Mouse (Mus musculus): ENCODE data around the gene Dnah12. TPM values are rescaled to one million over a fixed set of nuclear protein-coding genes. Genes with fewer than 3 reads are reported as not detected.
"Not testable (repeated sequence)": the region's sequence is repeated elsewhere in the genome, so short reads cannot be mapped to it uniquely, and the experiment has no call there.

Gene Dnah12
- polyA plus RNA-seq, 1 experiment from 2014 or later: 0.05 TPM

DNA sequence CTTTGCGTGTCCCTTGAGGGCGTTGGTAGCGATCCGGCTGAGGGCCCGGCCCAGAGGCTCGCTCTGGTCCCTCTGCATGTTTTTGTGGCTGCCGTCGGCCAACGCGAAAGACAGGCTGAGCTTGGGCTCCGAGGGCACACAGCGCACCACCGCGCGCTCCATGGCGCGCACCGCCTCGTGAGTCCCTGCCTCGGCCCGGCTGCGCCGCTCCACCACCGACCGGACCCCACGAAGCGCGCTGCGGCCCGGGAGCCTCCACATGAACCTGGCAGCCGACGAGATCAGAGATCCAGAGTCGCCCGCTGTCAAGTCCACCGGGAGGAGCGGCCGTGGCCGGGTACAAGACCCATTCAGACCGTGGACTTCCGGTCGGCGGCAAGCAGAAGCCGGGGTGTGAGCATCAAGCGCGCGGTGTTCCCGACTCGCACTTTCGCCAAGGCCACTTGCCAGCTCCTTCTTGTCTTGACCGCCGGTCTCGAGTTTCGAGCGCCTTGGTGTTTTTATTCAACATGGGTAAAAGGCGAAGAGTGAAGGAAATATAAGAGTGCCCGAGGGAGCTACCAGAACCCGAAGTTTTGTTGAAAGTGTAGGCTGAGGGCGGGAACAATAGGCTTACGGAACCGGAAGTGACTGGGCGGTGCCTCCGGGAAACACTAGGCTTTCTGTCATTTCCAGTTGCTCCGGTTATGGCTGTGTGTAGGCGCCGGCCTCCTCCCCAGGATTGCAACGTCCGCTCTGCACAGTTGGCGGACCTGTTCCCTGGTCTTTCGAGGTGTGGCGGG is 23.6 kb upstream of the Dnah12 start, which contains the start of gene Pde12:
Pde12 (minus strand) TSS at position 592 of the 782 bp plus-strand sequence.
- Histone ChIP-seq H3K27me3 (replicated peaks) (no peaks in the 10 kb centered on the region), H3K27ac (ENCODE audit: poor library complexity, severe bottlenecking) (peak within 1 kb of the TSS; percentile 77), H3K4me1 (replicated peaks) (peaks cover 21% of the 10 kb centered on the region), H3K4me3 (peak within 1 kb of the TSS; percentile 85), H3K9ac (peak within 1 kb of the TSS; percentile 82), H3K36me3 (peaks cover 17% of the 10 kb centered on the region), H3K4me2 (peak within 1 kb of the TSS; percentile 99), H3K9me3 (replicated peaks) (no peaks in the 10 kb centered on the region)
- WGBS: under 1% methylated on average over 70 of the region's 70 CpGs
- ATAC-seq (ENCODE audit: insufficient number of reproducible peaks, low FRiP score): peak; percentile 89

DNA sequence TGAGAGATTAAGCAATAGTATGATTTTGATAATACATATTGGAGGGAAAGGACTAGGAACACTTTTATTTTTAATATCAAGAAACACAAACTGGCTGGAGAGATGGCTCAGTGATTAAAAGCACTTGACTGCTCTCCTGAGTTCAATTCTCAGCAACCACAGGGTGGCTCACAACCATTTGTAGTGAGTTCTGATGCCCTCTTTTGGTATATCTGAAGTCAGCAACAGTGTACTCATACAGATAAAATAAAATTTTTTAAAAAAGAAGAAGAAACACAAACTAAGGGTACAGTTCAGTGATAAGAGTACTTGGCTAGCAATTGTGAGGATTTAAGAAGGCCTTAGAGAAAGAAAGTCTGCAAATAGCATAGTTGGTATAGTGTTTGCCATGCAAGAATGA is 22.1 kb upstream of the Dnah12 start:
- peaks cover 6% of the 10 kb centered on the region for H3K36me3 ChIP-seq
- H3K27ac ChIP-seq (ENCODE audit: poor library complexity, severe bottlenecking): no peak overlapping the region
- H3K4me2 ChIP-seq: no peak overlapping the region
- no peak overlapping the region for H3K4me3 ChIP-seq
- H3K27me3 ChIP-seq (replicated peaks): no peaks in the 10 kb centered on the region
- no peaks in the 10 kb centered on the region for H3K9me3 ChIP-seq (replicated peaks)
- H3K4me1 ChIP-seq (replicated peaks): peaks cover 21% of the 10 kb centered on the region
- H3K9ac ChIP-seq: no peak overlapping the region
- ATAC-seq (ENCODE audit: insufficient number of reproducible peaks, low FRiP score): no peak

DNA sequence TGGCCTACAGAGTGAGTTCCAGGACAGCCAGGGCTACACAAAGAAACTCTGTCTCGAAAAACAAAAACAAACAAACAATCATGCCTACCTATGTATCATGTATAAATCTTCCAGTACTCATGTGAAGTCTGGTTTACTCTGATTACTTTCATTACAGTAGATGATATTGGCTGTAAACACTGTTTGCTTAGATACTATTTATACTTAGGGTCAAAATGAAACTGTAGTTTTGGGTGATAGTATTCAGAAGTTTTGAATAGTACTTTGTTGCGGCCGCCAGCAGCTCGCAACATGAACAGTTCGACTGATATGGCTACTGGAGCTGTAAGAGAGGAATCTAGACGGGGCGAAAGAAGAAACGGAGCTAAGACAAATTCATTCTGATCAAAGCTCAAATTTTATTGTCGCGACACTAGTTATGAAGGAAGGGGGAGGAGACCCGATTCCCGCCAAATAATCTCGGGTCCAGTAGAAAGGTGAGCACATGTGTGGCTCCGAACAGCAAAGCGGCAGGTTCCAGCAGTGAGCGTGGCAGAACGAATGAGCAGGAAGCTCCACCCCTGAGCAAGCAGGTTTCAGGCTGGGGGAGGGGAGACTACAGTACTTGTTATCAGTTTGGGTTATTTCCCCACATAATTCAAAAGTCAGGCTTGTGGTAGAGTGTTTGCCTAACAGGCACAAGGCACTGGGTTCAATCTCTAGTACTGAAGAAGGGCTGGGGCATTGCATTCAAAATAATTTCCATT is 21.0 kb upstream of the Dnah12 start:
- not testable (repeated sequence) for ATAC-seq (ENCODE audit: insufficient number of reproducible peaks, low FRiP score)
- 0 out of 2 replicates have a peak overlapping the region, but pooled peaks have one; percentile 10 for H3K4me2 ChIP-seq
- 54% methylated on average over 17 of the region's 17 CpGs for WGBS

DNA sequence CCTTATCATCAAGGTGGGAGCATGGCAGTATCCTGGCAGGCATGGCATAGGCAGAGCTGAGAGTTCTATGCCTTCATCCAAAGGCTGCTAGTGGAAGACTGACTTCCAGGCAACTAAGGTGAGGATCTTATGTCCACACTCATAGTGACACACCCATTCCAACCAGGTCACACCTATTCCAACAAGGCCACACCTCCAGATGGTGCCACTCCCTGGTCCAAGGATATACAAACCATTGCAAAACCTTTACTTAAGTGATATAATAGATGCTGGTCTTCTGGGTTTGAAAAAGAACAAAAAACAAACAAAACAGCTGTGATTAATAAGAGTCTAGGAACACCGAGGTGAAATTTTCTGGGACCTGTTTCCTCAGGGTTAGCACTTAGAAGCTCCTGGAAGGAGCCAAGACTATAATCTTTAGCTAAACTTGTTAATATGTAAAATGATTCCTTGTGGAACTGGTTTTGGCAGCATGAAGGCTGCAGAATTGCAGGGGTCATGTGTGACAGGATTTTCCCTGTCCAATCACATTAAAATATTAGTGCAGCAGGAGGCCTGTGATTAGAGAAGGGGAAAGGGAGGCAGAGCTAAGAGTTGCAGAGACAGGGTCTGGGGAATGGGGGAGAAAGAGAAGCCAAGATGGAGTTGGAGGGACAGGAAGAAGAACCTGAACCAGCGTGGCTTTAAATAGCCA is 18.5 kb upstream of the Dnah12 start:
- H3K27me3 ChIP-seq (replicated peaks); H3K27ac ChIP-seq (ENCODE audit: poor library complexity, severe bottlenecking); H3K4me3 ChIP-seq; H3K9ac ChIP-seq; ATAC-seq (ENCODE audit: insufficient number of reproducible peaks, low FRiP score); H3K4me1 ChIP-seq (replicated peaks); H3K36me3 ChIP-seq; H3K4me2 ChIP-seq; H3K9me3 ChIP-seq (replicated peaks): not testable (repeated sequence)
- WGBS: 87% methylated on average over 2 of the region's 2 CpGs

More for the DNA sequence above, 21.0 kb upstream of the Dnah12 start:
- not testable (repeated sequence) for H3K9ac ChIP-seq; H3K36me3 ChIP-seq; H3K4me3 ChIP-seq; H3K27me3 ChIP-seq (replicated peaks); H3K27ac ChIP-seq (ENCODE audit: poor library complexity, severe bottlenecking); H3K9me3 ChIP-seq (replicated peaks)
- peaks cover 14% of the 10 kb centered on the region for H3K4me1 ChIP-seq (replicated peaks)

DNA sequence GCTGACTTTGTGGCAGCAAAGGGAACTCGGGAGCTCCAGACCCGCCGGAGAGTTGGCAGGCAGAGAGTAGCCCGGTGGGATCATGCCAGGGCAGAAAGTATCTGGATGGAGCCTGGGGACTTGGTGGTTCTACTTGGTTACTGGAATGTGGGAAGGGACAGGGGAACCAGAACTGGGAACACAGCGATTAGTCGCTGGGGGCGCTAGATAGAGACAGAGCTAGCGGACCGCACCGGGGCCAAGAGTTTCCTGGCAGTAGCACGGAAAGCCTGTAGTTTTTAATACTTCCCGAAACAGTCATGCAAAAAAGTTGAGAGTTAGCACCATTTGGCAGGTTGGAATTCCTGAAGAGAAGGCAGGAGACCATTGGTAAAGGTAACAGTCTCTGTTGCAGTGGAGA is 17.7 kb upstream of the Dnah12 start:
- peak; percentile 59; the same call in 1 of the 2 replicates for ATAC-seq (ENCODE audit: insufficient number of reproducible peaks, low FRiP score)
- Histone ChIP-seq H3K36me3 (no peaks in the 10 kb centered on the region), H3K9ac (no peak overlapping the region), H3K4me3 (no peak overlapping the region), H3K4me2 (peak overlapping the region; percentile 48), H3K27ac (ENCODE audit: poor library complexity, severe bottlenecking) (no peak overlapping the region), H3K9me3 (replicated peaks) (no peaks in the 10 kb centered on the region), H3K27me3 (replicated peaks) (no peaks in the 10 kb centered on the region), H3K4me1 (replicated peaks) (peaks cover 3% of the 10 kb centered on the region; the same call in 1 of the 2 replicates)
- WGBS: 14% methylated on average over 12 of the region's 12 CpGs

DNA sequence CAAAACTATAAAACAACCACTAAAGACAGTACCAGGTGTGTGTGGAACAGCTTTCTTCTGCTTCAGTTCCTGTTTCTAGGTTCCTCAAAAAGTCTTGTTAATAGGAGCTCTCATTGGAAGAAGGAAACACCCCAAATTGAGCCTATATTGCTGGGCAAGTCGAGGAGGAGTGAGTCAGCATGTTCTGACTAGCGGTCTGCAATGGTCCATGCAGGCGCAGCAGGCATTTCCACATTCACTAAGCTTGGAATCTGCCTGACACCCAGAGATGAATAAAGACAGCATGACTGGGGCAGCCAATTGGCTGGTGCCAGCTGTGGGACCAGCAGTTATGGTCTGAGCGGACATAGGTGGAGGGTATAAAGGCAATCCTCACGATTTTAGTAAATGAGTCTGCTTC is 17.3 kb upstream of the Dnah12 start:
- Histone ChIP-seq H3K27ac (ENCODE audit: poor library complexity, severe bottlenecking) (no peak overlapping the region), H3K27me3 (replicated peaks) (no peaks in the 10 kb centered on the region), H3K9me3 (replicated peaks) (no peaks in the 10 kb centered on the region), H3K9ac (no peak overlapping the region), H3K4me1 (replicated peaks) (no peaks in the 10 kb centered on the region), H3K4me3 (no peak overlapping the region), H3K36me3 (no peaks in the 10 kb centered on the region), H3K4me2 (peak overlapping the region; percentile 48)
- WGBS: 64% methylated on average over 5 of the region's 5 CpGs
- ATAC-seq (ENCODE audit: insufficient number of reproducible peaks, low FRiP score): peak; percentile 25; the same call in 1 of the 2 replicates

DNA sequence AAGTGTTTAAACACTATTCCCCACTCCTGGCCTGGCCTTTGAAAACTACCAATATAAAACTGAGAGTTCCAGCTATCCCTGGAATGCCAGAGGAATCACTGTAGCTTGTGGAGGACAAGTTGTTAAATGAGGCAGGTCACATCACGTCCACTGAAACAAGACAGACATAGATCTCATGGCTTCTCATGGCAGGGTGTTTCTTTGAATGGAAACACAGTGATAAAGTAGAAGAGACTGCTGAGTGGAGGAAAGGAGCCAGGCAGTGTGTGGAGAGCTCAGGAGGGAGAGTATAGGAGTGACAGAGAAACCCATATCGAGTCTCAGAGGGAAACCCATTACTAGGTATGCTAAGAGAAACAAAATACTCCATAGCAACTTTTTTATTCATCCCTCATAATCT is 2.3 kb upstream of the Dnah12 start:
- H3K27me3 ChIP-seq (replicated peaks): no peaks in the 10 kb centered on the region
- no peaks in the 10 kb centered on the region for H3K36me3 ChIP-seq
- ATAC-seq (ENCODE audit: insufficient number of reproducible peaks, low FRiP score): 0 out of 2 replicates have a peak, but pooled peaks have one; percentile 66
- 0 out of 2 replicates have a peak, but pooled peaks cover 4% of the 10 kb centered on the region for H3K9me3 ChIP-seq (replicated peaks)
- no peak overlapping the region for H3K4me2 ChIP-seq
- WGBS: 23% methylated on average over 2 of the region's 2 CpGs
- H3K9ac ChIP-seq: no peak overlapping the region
- peak overlapping the region; percentile 60; the same call in 1 of the 2 replicates for H3K27ac ChIP-seq (ENCODE audit: poor library complexity, severe bottlenecking)
- no peak overlapping the region for H3K4me3 ChIP-seq
- peaks cover 3% of the 10 kb centered on the region; the same call in 1 of the 2 replicates for H3K4me1 ChIP-seq (replicated peaks)

DNA sequence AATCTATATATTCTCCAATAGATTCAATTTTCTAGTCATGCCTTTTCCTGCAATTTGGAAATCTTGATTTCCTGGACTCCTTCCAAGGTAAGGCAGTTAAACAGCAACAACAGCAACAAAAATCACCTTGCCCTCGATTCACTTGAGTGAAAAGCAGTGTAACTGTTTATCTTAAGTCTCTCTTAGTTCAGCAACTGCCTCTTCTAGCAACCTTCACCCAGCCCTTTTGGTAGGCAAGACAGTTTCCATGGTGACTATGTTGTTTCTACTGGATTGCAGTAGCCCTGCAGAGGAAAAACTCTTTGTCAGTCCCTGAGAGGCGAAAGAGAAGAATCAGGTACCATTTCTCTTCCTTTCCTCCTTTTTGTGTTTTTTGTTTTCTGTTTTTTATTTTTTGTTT is 1.7 kb upstream of the Dnah12 start:
- no peak overlapping the region for H3K4me2 ChIP-seq
- H3K27ac ChIP-seq (ENCODE audit: poor library complexity, severe bottlenecking): peak overlapping the region; percentile 56; the same call in 1 of the 2 replicates
- 47% methylated on average over 2 of the region's 2 CpGs for WGBS
- H3K4me1 ChIP-seq (replicated peaks): peaks cover 3% of the 10 kb centered on the region; the same call in 1 of the 2 replicates
- H3K9ac ChIP-seq: no peak overlapping the region
- ATAC-seq (ENCODE audit: insufficient number of reproducible peaks, low FRiP score): no peak
- no peak overlapping the region for H3K4me3 ChIP-seq
- no peaks in the 10 kb centered on the region for H3K36me3 ChIP-seq
- H3K9me3 ChIP-seq (replicated peaks): no peaks in the 10 kb centered on the region
- no peaks in the 10 kb centered on the region for H3K27me3 ChIP-seq (replicated peaks)

DNA sequence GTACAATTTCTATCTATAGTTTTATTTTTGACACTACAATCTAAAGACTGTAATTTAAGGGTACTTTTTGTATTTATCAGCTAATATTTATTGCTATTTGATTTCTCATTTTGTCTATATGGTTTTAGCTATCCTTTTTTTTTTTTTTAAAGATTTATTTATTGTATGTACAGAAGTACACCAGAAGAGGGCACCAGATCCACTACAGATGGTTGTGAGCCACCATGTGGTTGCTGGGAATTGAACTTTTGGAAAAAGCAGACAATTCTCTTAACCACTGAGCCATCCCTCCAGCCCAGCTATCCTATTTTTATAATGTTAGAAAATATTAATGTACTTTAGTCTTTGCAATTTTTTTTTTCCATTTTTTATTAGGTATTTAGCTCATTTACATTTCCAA is 4.8 kb downstream of the Dnah12 start:
- ATAC-seq (ENCODE audit: insufficient number of reproducible peaks, low FRiP score): no peak
- Histone ChIP-seq H3K9ac (no peak overlapping the region), H3K4me3 (no peak overlapping the region)

DNA sequence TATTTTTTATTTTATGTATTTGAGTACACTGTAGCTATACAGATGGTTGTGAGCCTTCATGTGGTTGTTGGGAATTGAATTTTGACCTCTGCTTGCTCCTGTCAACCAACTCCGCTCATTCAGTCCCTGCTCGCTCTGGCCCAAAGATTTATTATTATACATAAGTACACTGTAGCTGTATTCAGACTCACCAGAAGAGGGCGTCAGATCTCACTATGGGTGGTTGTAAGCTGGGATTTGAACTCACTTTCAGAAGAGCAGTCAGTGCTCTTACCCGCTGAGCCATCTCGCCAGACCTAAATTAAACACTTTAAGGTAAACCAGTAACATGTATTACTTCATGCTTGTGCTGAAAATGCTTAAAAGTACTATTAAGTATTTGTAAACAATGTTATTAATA is 12.2 kb downstream of the Dnah12 start:
- WGBS: 77% methylated on average over 5 of the region's 5 CpGs
- ATAC-seq (ENCODE audit: insufficient number of reproducible peaks, low FRiP score); H3K4me1 ChIP-seq (replicated peaks); H3K9ac ChIP-seq; H3K36me3 ChIP-seq; H3K27me3 ChIP-seq (replicated peaks); H3K9me3 ChIP-seq (replicated peaks); H3K27ac ChIP-seq (ENCODE audit: poor library complexity, severe bottlenecking); H3K4me3 ChIP-seq; H3K4me2 ChIP-seq: not testable (repeated sequence)

More for the DNA sequence above, 4.8 kb downstream of the Dnah12 start:
- H3K27ac ChIP-seq (ENCODE audit: poor library complexity, severe bottlenecking): no peak overlapping the region
- H3K4me2 ChIP-seq: no peak overlapping the region
- H3K4me1 ChIP-seq (replicated peaks): no peaks in the 10 kb centered on the region
- H3K27me3 ChIP-seq (replicated peaks): no peaks in the 10 kb centered on the region
- no peaks in the 10 kb centered on the region for H3K36me3 ChIP-seq
- no peaks in the 10 kb centered on the region for H3K9me3 ChIP-seq (replicated peaks)

DNA sequence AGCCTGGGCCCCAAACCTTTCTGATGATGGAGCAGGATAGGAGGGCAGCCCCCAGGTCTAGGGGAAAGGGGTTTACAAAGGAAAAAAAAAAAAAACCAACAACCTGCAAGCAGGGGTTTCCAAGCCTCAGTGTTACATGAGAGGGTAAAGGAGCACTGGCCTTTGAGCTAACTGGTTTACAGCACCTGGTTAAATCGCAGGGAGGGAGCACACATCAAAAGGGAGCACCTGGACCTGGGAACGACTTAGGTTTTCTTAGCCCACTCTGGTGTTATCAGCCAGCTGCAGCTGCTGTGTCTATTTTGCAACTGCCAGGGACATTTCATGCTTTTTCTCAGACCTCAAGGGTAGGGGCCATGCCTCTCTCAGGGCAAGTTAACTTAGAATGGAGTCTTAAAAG is 26.6 kb downstream of the Dnah12 start:
- ATAC-seq (ENCODE audit: insufficient number of reproducible peaks, low FRiP score); H3K9me3 ChIP-seq (replicated peaks); H3K4me3 ChIP-seq; H3K27me3 ChIP-seq (replicated peaks); H3K4me1 ChIP-seq (replicated peaks); H3K27ac ChIP-seq (ENCODE audit: poor library complexity, severe bottlenecking); H3K4me2 ChIP-seq; H3K9ac ChIP-seq; H3K36me3 ChIP-seq: not testable (repeated sequence)
- 54% methylated on average over 2 of the region's 2 CpGs for WGBS
